Mouse (Mus musculus): ENCODE measurements around the gene Gm21312.
"Not testable (repeated sequence)": the region's sequence is repeated elsewhere in the genome, so short reads cannot be mapped to it uniquely, and the experiment has no call there.

Gene Gm21312

DNA sequence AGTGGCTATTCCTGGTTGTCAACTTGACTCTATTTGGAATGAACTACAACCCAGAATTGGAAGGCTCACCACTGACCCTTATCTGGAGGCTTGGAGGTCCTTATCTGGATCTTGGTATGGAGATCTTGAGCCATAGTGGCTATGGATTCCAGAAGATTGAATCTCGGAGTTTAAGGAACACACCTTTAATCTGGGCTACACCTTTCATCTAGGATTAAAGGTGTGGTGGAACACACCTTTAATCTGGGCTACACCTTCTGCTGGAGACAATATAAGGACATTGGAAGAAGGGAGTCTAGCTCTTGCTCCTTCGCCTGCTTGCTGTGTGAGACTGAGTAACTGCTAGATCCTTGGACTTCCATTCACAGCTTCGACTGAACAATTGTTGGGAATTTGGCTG is at the start of gene Gm21312:
TSS of gene Gm21312 (plus strand) at position 301 of the 400 bp plus-strand sequence.
- DNase-seq, result not testable (repeated sequence)

DNA sequence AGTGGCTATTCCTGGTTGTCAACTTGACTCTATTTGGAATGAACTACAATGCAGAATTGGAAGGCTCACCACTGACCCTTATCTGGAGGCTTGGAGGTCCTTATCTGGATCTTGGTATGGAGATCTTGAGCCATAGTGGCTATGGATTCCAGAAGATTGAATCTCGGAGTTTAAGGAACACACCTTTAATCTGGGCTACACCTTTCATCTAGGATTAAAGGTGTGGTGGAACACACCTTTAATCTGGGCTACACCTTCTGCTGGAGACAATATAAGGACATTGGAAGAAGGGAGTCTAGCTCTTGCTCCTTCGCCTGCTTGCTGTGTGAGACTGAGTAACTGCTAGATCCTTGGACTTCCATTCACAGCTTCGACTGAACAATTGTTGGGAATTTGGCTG is 34.1 kb upstream of the Gm21312 start, which contains the start of gene Gm21293:
TSS of gene Gm21293 (plus strand) at position 301 of the 400 bp plus-strand sequence.
- not testable (repeated sequence) for DNase-seq

DNA sequence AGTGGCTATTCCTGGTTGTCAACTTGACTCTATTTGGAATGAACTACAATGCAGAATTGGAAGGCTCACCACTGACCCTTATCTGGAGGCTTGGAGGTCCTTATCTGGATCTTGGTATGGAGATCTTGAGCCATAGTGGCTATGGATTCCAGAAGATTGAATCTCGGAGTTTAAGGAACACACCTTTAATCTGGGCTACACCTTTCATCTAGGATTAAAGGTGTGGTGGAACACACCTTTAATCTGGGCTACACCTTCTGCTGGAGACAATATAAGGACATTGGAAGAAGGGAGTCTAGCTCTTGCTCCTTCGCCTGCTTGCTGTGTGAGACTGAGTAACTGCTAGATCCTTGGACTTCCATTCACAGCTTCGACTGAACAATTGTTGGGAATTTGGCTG is 25.6 kb upstream of the Gm21312 start, which contains the start of gene Gm6763:
TSS of gene Gm6763 (plus strand) at position 301 of the 400 bp plus-strand sequence.
- DNase-seq, result not testable (repeated sequence)

DNA sequence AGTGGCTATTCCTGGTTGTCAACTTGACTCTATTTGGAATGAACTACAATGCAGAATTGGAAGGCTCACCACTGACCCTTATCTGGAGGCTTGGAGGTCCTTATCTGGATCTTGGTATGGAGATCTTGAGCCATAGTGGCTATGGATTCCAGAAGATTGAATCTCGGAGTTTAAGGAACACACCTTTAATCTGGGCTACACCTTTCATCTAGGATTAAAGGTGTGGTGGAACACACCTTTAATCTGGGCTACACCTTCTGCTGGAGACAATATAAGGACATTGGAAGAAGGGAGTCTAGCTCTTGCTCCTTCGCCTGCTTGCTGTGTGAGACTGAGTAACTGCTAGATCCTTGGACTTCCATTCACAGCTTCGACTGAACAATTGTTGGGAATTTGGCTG is 17.1 kb upstream of the Gm21312 start, which contains the start of gene Gm8764:
TSS of gene Gm8764 (plus strand) at position 301 of the 400 bp plus-strand sequence.
- not testable (repeated sequence) for DNase-seq

DNA sequence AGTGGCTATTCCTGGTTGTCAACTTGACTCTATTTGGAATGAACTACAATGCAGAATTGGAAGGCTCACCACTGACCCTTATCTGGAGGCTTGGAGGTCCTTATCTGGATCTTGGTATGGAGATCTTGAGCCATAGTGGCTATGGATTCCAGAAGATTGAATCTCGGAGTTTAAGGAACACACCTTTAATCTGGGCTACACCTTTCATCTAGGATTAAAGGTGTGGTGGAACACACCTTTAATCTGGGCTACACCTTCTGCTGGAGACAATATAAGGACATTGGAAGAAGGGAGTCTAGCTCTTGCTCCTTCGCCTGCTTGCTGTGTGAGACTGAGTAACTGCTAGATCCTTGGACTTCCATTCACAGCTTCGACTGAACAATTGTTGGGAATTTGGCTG is 8.6 kb upstream of the Gm21312 start, which contains the start of gene Gm21304:
TSS of gene Gm21304 (plus strand) at position 301 of the 400 bp plus-strand sequence.
- DNase-seq, result not testable (repeated sequence)

DNA sequence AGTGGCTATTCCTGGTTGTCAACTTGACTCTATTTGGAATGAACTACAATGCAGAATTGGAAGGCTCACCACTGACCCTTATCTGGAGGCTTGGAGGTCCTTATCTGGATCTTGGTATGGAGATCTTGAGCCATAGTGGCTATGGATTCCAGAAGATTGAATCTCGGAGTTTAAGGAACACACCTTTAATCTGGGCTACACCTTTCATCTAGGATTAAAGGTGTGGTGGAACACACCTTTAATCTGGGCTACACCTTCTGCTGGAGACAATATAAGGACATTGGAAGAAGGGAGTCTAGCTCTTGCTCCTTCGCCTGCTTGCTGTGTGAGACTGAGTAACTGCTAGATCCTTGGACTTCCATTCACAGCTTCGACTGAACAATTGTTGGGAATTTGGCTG is 8.4 kb downstream of the Gm21312 start, which contains the start of gene Gm20765:
TSS of gene Gm20765 (plus strand) at position 301 of the 400 bp plus-strand sequence.
- not testable (repeated sequence) for DNase-seq

DNA sequence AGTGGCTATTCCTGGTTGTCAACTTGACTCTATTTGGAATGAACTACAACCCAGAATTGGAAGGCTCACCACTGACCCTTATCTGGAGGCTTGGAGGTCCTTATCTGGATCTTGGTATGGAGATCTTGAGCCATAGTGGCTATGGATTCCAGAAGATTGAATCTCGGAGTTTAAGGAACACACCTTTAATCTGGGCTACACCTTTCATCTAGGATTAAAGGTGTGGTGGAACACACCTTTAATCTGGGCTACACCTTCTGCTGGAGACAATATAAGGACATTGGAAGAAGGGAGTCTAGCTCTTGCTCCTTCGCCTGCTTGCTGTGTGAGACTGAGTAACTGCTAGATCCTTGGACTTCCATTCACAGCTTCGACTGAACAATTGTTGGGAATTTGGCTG is 16.9 kb downstream of the Gm21312 start, which contains the start of gene Gm4340:
TSS of gene Gm4340 (plus strand) at position 301 of the 400 bp plus-strand sequence.
- DNase-seq, result not testable (repeated sequence)

DNA sequence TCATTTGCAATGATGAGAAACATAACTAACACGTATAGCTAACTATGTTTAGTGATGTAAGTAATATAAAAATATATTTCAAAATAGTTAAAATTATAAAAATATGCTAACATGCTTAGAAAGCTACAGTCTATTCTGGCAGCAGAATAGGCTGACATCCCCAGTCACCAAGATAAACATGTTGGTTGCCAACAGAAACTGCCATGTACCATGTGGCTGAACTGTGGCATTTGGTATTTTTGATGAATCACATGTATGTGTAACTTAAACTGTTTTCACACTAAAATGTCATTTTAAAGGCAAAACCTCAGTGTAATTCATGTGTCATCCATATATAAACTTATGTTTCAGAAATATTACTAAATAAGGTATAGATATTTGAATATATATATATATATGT is 32.8 kb downstream of the Gm21312 start:
- DNase-seq, result no peak

DNA sequence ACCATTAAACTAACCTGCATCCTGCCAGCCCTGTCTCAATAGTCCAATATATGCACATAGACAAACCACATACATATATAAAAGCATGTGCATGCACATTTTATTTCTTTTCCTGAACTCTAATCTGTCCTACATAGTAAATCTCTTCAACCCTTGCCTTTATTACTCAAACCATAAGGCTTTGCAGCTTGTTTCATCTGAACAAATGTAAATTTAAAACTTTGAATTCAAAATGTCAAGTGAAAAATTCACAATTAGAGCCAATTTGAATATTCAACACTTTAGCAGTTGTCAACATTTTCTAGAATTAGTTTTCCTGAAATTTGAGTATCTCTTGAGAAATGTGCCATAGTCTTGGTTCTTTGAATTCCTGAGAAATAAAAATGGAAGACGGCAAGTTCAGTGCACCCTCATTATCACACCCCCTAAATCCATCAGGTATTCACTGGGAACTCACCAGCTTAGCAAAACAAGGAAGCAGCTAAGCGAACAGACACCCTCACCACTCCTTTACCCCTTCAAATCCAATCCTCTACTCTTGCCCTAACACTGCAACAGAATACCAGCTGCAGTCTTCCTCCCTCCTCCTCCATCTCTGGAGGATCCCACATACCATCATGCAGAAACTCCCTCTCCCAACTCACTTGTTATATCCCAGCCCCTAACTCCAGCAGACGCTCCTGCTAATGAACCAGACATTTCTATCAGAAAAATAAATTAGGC is 33.6 kb downstream of the Gm21312 start:
- DNase-seq, result no peak

DNA sequence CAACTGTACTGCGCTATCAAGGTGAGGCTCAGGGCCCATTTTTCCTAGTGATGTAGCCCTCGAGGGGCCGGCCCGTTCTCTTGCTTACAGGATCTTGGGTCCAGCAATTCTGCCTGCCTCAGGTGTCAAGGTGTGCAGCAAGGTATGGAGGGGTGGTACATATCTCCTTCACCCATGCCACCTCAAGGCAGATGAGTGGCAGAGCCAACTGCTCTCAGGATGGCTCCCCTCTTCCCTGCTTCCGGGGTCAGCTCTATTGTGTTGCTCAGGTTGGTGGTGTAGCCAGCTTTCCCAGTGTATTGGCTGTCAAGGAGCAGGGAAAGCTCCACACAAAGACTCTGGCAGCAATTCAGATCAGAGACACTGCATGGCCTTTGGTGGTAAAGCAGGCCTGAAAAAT is 37.7 kb downstream of the Gm21312 start:
- no peak for DNase-seq

DNA sequence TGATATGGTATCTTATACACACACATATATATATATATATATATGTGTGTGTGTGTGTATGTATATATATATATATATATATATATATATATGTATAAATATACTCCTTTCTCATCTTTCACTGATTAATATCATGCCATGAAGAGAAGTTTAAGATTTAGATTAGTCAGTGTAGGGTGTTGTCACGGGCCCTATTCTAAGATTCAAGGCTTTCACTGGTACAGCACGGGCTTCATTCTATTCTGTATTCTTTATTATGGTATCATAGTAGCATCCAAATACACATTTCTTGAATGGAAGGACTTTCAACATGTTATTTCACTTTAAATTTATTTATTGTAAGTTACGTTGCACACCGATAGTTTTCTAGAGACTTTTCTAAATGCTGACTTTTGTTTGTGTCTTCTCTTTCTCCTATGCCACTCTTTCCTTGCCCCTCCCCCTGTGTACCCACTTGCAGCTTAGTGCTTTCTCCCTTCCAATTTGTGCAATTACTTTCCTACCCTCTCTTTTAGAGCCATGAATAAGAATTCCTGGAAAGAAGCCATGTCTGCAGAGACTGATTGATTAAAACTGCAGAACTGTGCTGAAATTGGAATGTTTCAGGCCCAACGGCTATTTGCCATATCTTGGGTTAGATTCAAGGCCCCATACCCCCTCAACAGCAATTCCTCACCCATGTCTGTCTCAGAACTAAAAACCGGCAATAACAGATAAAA is 43.6 kb downstream of the Gm21312 start:
- DNase-seq, result no peak
